Comparison of ENCODE assay signal across 10 mouse cellular contexts in genomic region chr4:150120173-150120833, GRCm38 (mm10). TPM values are rescaled to one million over a fixed set of nuclear protein-coding genes. Genes with fewer than 3 reads are reported as not detected.
DNase-seq lines count a peak whose midpoint lies in the region; ATAC-seq and TF ChIP-seq lines count a peak whose summit lies in the region.
"Had no signal": no experiment of that assay in that cellular context is flagged by ENCODE, and none has a peak within 500 bp of the region (broad histone marks: within the 10 kb centered on the region; RNA-seq: fewer than 3 reads in every experiment).

No protein-coding gene starts in this region.

- no peak overlapping the region for H3K4me3 ChIP-seq in heart, embryonic 11.5 days (ENCODE audit: low read depth, low read length)
- no peak overlapping the region for H3K4me3 ChIP-seq in thymus, adult 2 months (ENCODE audit: control insufficient read depth, insufficient read depth, low read length)
- peak overlapping the region; percentile 21; the same call in 1 of the 2 replicates for H3K4me3 ChIP-seq in limb, embryonic 10.5 days
- no peak overlapping the region for H3K4me3 ChIP-seq in stomach, embryonic 16.5 days (replicated peaks; ENCODE audit: low read length)
- H3K4me3 ChIP-seq: layer of hippocampus, adult 2 months had no signal

- peaks cover 18% of the 10 kb centered on the region for H3K4me1 ChIP-seq in heart, embryonic 11.5 days (ENCODE audit: control insufficient read depth, insufficient read depth, low read length)
- H3K4me1 ChIP-seq in thymus, adult 2 months (replicated peaks; ENCODE audit: control insufficient read depth, insufficient read depth, low read length), result peaks cover 17% of the 10 kb centered on the region
- peaks cover 25% of the 10 kb centered on the region for H3K4me1 ChIP-seq in limb, embryonic 10.5 days
- peaks cover 11% of the 10 kb centered on the region for H3K4me1 ChIP-seq in stomach, embryonic 16.5 days (ENCODE audit: control insufficient read depth, insufficient read depth, low read length)

- H3K27ac ChIP-seq in heart, embryonic 11.5 days (ENCODE audit: low read depth, low read length), result no peak overlapping the region
- no peak overlapping the region for H3K27ac ChIP-seq in thymus, adult 2 months (ENCODE audit: control insufficient read depth, insufficient read depth, low read length)
- no peak overlapping the region for H3K27ac ChIP-seq in limb, embryonic 10.5 days
- no peak overlapping the region for H3K27ac ChIP-seq in stomach, embryonic 16.5 days (ENCODE audit: low read length)
- H3K27ac ChIP-seq: layer of hippocampus, adult 2 months; macrophage had no signal

- no peak for TF ChIP-seq POLR2A in thymus, adult 2 months (IDR thresholded peaks at IDR 0.05; ENCODE audit: control insufficient read depth, extremely low read depth, insufficient read depth, low read length, poor library complexity)

- no peak for DNase-seq in heart, postnatal 14 days
- peak; percentile 10 for DNase-seq in thymus, adult 2 months
- no peak for DNase-seq in thymus, adult 18-20 months
- no peak for DNase-seq in limb, embryonic 10.5 days (ENCODE audit: low spot score)
- no peak for DNase-seq in layer of hippocampus, adult 18-20 months (ENCODE audit: low spot score in 2 of 2)
- no peak for DNase-seq in cerebellum, postnatal 14 days

- peak overlapping the region; percentile 14; the same call in 1 of the 2 replicates for H3K4me2 ChIP-seq in heart, embryonic 11.5 days
- peak overlapping the region; percentile 9; the same call in 1 of the 2 replicates for H3K4me2 ChIP-seq in stomach, embryonic 16.5 days (ENCODE audit: low read depth, low read length)

- H3K36me3 ChIP-seq in heart, embryonic 11.5 days (ENCODE audit: control insufficient read depth, insufficient read depth, low read length), result no peaks in the 10 kb centered on the region
- H3K36me3 ChIP-seq in thymus, adult 2 months (ENCODE audit: control insufficient read depth, insufficient read depth, low read length), result no peaks in the 10 kb centered on the region
- no peaks in the 10 kb centered on the region for H3K36me3 ChIP-seq in limb, embryonic 10.5 days
- no peaks in the 10 kb centered on the region for H3K36me3 ChIP-seq in stomach, embryonic 16.5 days (ENCODE audit: control insufficient read depth, insufficient read depth, low read length)

- no peaks in the 10 kb centered on the region for H3K9me3 ChIP-seq in heart, embryonic 11.5 days (replicated peaks; ENCODE audit: control insufficient read depth, low read length)
- no peaks in the 10 kb centered on the region for H3K9me3 ChIP-seq in limb, embryonic 10.5 days (replicated peaks)
- H3K9me3 ChIP-seq in stomach, embryonic 16.5 days (replicated peaks; ENCODE audit: control insufficient read depth, low read length), result no peaks in the 10 kb centered on the region

- WGBS in heart, embryonic 11.5 days (ENCODE audit: insufficient replicate concordance), result 43% methylated on average over 15 of the region's 15 CpGs
- WGBS in thymus, adult 2 months, result 19% methylated on average over 15 of the region's 15 CpGs
- WGBS in limb, embryonic 10.5 days, result 42% methylated on average over 15 of the region's 15 CpGs
- 36% methylated on average over 15 of the region's 15 CpGs for WGBS in stomach, embryonic 16.5 days

- TF ChIP-seq CTCF in thymus, adult 2 months (IDR thresholded peaks at IDR 0.05; ENCODE audit: borderline replicate concordance, control insufficient read depth, extremely low read depth, insufficient read depth, low read length, poor library complexity), result no peak

- ATAC-seq in heart, embryonic 11.5 days (replicated peaks; ENCODE audit: insufficient number of reproducible peaks, low FRiP score, low TSS enrichment), result no peak
- ATAC-seq in stomach, embryonic 16.5 days (ENCODE audit: insufficient read depth, low FRiP score), result no peak

- H3K9ac ChIP-seq in heart, embryonic 11.5 days (ENCODE audit: low read depth, low read length), result no peak overlapping the region
- H3K9ac ChIP-seq in stomach, embryonic 16.5 days (ENCODE audit: low read length), result no peak overlapping the region

- intact Hi-C loops in heart, postnatal 14 days (cut with DNase I), result no loop called here

- no peaks in the 10 kb centered on the region for H3K27me3 ChIP-seq in heart, embryonic 11.5 days (ENCODE audit: control insufficient read depth, insufficient read depth, low read length)
- no peaks in the 10 kb centered on the region for H3K27me3 ChIP-seq in thymus, adult 2 months (ENCODE audit: control insufficient read depth, insufficient read depth, low read length)
- H3K27me3 ChIP-seq in limb, embryonic 10.5 days (ENCODE audit: low read depth, poor library complexity, severe bottlenecking), result 0 out of 2 replicates have a peak, but pooled peaks cover 15% of the 10 kb centered on the region
- H3K27me3 ChIP-seq in stomach, embryonic 16.5 days (ENCODE audit: control insufficient read depth, insufficient read depth, low read length), result no peaks in the 10 kb centered on the region

RNA-seq across cellular contexts. Expression of gene Slc2a5, which starts 1.2 kb away (rescaled TPM):
- polyA plus RNA-seq in heart, embryonic 11.5 days (2014; fragmentation: Nextera tagmentation; extraction: Ambion mirVana), result 0.79 and 1.3 TPM in 2 replicates
- total RNA-seq in heart, postnatal 14 days (2021), result under 1 TPM in 1 of 2 experiments, not detected in 1; 0.17 TPM
- 1.2 and 2.1 TPM in 2 replicates for polyA plus RNA-seq in thymus, adult 2 months (2012; rRNA removed)
- 0.98 and 1.1 TPM in 2 replicates for polyA plus RNA-seq in limb, embryonic 10.5 days (2016; fragmentation: Nextera tagmentation; extraction: Ambion mirVana)
- 1.00 and 1.8 TPM in 2 replicates for polyA plus RNA-seq in stomach, embryonic 16.5 days (2015; fragmentation: Nextera tagmentation; extraction: Ambion mirVana)
- 1 to 10 TPM; 4.9 to 6.0 TPM for total RNA-seq in layer of hippocampus, adult 18-20 months (2021)

RNA-seq across cellular contexts. Expression of gene Slc2a7, which starts 28.5 kb away (rescaled TPM):
- not detected in 2 replicates for polyA plus RNA-seq in heart, embryonic 11.5 days (2014; fragmentation: Nextera tagmentation; extraction: Ambion mirVana)
- total RNA-seq in heart, postnatal 14 days (2021), result not detected
- polyA plus RNA-seq in thymus, adult 2 months (2012; rRNA removed), result 0.05 TPM in 1 of 2 replicates, not detected in the other
- not detected in 2 replicates for polyA plus RNA-seq in limb, embryonic 10.5 days (2016; fragmentation: Nextera tagmentation; extraction: Ambion mirVana)
- polyA plus RNA-seq in stomach, embryonic 16.5 days (2015; fragmentation: Nextera tagmentation; extraction: Ambion mirVana), result 0.14 TPM in 1 of 2 replicates, not detected in the other
- not detected for total RNA-seq in layer of hippocampus, adult 18-20 months (2021)
- total RNA-seq: layer of hippocampus, adult 2 months had no signal
- polyA plus RNA-seq: macrophage had no signal

RNA-seq across cellular contexts. Expression of gene Gpr157, which starts 33.1 kb away (rescaled TPM):
- polyA plus RNA-seq in heart, embryonic 11.5 days (2014; fragmentation: Nextera tagmentation; extraction: Ambion mirVana), result 1.3 and 1.5 TPM in 2 replicates
- 10 to 100 TPM; 29.5 to 33.7 TPM for total RNA-seq in heart, postnatal 14 days (2021)
- 7.4 TPM in 2 replicates for polyA plus RNA-seq in thymus, adult 2 months (2012; rRNA removed)
- 0.28 and 0.75 TPM in 2 replicates for polyA plus RNA-seq in limb, embryonic 10.5 days (2016; fragmentation: Nextera tagmentation; extraction: Ambion mirVana)
- polyA plus RNA-seq in stomach, embryonic 16.5 days (2015; fragmentation: Nextera tagmentation; extraction: Ambion mirVana), result 1.5 TPM in 2 replicates
- 1 to 10 TPM; 1.2 to 1.5 TPM for total RNA-seq in layer of hippocampus, adult 18-20 months (2021)
